Mouse (Mus musculus) layer of hippocampus, postnatal 14 days (tissue): Measurements from ENCODE around the gene Slc44a1. TPM values are rescaled to one million over a fixed set of nuclear protein-coding genes. Genes with fewer than 3 reads are reported as not detected.

ENCODE experiments used
- DNase-seq, 2 experiments: peaks; one replicate each; pipeline ENCODE4 v3.0.0; 2021 to 2022; ENCODE audit warnings: low spot score in 2 of 2, mixed read lengths in 1 of 2
- total RNA-seq, 2 experiments: library from RNA; stranded (reverse); gene quantifications; 2 replicates each; pipeline ENCODE4 v1.2.3; 2021

The Slc44a1 gene
- total RNA-seq, 2 experiments from 2014 or later = 101 to 110 TPM

GRCm38 (mm10) chr4:53595246-53596062 is 155.2 kb downstream of the Slc44a1 start:
- no peak for DNase-seq

DNA sequence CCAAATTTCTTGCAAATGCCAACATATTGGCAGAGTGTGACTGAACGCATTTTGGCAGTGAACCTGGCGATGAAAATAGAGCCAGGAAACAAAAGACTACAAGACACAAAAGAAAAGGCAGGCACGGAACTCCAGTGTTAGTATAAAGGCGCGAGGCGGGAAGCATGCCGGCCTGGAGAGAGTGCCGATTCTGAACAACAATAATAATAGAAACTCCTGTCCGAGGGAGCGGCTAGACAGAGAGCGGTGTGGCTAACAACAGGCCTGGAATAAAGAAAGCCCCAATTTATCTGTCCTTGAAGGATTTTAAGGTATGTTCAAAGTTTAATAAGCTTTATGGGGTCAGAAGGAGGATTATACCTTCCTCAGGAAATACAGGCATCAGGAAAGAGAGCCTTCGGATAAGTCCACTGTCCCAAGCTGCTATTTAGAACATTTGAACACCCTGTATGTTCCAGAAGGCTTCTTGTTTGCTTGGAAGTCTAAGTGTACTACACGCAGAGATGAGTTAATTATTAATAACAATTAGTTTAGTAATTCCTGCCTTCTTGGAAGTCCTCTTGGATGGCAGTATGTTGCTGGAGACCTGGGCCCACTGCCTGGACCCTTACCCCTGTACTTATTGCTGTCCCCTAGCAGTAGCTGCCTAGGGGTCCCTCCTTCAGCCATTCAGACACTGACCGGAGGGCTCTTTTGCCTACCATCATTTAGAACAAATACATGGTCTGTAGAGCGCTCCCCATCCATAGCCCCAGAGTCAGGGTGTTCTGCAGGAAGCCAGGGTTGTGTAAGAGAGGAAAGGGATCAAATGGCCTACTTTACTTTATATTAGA is 156.1 kb downstream of the Slc44a1 start:
- DNase-seq = no peak

GRCm38 (mm10) chr4:53600462-53600861 is 160.2 kb downstream of the Slc44a1 start:
- DNase-seq = peak in 1 of 2 experiments; percentile 64

GRCm38 (mm10) chr4:53614576-53615225 is 174.5 kb downstream of the Slc44a1 start:
- DNase-seq = no peak

DNA sequence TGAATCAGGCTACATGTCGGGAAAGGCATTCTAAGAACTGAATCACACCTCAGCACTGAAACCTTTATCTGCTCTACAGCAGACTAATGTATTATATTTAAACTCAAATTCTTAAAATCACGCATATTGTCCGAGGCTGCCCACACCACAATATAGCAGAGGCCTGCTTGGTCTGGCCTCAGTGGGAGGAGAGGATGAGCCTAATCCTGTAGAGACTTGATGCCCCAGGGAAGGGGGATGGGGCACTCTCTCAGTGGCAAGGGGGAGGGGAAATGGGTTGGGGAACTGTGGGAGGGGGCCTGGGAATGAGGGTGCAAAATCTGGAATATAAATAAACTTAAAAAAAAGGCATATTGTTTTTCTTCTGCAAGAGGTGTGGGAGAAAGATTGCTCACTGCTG is 177.8 kb downstream of the Slc44a1 start:
- DNase-seq = no peak

DNA sequence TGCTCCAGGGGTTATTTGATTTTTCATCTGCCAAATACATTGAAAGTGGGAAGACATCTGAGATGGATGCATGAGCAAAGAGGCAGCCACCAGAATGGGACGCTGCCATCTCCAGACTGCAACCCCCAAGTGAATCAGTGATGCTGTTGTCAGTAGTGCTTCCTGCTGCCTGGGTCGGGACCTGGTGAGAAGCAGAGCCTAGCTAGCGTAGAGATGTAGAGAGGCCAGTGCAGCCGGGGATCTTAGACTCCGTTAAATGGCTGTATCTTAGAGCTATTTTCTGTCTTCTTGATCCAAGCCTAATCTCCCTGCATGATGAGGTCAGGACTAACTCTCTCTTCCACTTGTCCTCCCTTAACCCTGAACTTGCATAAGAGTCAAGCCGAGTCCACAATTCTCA is 179.9 kb downstream of the Slc44a1 start:
- DNase-seq = no peak

GRCm38 (mm10) chr4:53621084-53621483 is 180.9 kb downstream of the Slc44a1 start:
- no peak for DNase-seq

- no peak for DNase-seq
Measured at GRCm38 (mm10) chr4:53621490-53621889, 181.3 kb downstream of the Slc44a1 start.

DNA sequence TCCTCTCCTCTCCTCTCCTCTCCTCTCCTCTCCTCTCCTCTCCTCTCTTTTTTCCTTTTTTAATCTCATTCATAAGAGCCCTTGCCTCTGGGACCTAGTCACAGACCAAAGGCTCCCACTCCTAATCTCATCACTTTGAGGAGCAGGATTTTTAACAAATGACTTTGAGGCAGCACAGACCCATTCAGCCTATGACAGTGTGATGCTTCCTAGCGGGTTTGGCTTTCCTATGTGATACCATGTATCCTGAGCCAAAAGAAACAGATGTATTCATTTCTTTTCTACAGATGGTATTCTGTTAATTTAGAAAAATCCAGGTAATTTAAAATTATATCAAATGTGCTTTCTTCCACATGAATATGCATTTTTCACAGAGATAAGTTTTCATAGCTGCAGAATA is 183.5 kb downstream of the Slc44a1 start:
- DNase-seq = peak in 1 of 2 experiments; percentile 47

DNA sequence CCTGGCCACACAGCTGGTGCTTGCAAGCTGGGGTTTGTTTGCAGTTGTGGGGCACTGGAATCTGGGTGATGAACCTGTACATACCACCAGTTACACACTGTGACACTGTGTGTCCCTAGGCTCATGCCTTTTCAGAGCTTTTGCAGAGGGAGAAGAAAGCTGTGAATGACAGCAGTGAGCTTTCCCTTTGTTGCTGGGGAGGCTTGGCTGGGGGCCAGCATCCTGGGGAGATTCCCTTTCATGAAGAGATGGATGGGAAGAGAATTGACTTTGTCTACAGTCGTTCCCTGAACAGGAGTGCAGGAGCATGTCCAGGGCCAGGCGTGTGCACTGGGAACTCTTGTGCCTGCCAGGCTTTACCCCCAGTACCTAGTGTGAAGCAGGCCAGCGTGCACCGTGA is 184.6 kb downstream of the Slc44a1 start:
- DNase-seq = peak; percentile 50 to 74

GRCm38 (mm10) chr4:53625263-53625662 is 185.1 kb downstream of the Slc44a1 start:
- DNase-seq = peak in 1 of 2 experiments; percentile 68

DNA sequence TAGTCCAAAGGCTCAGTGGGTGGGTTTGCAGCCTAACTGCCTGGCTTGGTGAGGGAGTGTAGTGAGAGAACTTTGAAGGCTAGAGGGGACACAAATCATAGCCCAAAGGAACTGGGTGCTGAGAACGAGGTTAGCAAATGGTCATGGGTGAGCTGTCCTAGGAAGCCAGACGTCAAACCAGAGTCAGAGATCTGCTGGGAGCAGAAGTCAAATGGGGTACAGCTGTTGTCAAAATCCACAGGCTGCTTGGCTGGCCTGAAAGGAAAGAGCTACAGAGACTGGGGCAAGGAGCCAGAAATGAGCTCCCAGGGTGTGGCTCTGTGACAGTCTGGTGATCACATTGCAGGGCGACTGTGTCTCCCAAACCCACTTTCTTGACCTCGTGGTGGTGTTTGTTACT is 188.7 kb downstream of the Slc44a1 start:
- DNase-seq = no peak

- no peak for DNase-seq
Measured at GRCm38 (mm10) chr4:53630963-53631315, 190.7 kb downstream of the Slc44a1 start.

- peak; percentile 74 to 81 for DNase-seq
Measured at GRCm38 (mm10) chr4:53631316-53632010, 191.2 kb downstream of the Slc44a1 start, which contains the start of gene Fsd1l. Gene Fsd1l (plus strand): TSS chr4:53631471.

GRCm38 (mm10) chr4:53632011-53632349 is 191.8 kb downstream of the Slc44a1 start:
- DNase-seq = no peak

GRCm38 (mm10) chr4:53635336-53635735 is 195.1 kb downstream of the Slc44a1 start:
- DNase-seq = no peak

DNA sequence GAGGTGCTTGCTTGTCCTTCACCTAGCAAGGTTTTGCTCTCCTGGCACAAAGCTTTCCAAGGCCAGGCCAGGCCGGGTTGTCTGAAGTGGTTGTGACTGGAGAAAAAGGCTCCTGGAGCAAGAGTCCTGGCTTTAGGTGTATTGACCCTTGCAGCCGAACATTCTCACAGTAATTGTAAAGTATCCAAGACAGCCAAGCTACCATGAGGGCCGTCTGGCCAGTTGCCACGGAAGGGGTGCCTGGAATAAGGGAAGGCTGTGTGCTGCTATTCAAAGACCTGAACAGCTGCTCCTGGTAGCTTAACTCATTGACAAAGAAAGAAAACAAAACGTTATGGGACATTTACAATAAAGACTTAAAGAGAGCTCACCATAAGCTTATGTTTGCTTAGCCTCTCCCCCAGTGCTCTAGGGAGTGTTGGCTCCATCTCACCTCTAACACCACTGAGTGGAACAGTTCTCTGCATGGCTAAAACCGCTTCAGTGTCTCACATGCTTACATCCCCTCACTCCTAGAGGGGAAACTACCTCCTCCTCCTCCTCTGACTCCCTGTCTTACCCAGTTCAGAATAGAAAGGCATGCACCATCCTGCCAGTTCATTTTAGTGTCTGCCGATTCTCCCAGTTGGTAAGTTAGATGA is 197.2 kb downstream of the Slc44a1 start:
- DNase-seq = no peak

DNA sequence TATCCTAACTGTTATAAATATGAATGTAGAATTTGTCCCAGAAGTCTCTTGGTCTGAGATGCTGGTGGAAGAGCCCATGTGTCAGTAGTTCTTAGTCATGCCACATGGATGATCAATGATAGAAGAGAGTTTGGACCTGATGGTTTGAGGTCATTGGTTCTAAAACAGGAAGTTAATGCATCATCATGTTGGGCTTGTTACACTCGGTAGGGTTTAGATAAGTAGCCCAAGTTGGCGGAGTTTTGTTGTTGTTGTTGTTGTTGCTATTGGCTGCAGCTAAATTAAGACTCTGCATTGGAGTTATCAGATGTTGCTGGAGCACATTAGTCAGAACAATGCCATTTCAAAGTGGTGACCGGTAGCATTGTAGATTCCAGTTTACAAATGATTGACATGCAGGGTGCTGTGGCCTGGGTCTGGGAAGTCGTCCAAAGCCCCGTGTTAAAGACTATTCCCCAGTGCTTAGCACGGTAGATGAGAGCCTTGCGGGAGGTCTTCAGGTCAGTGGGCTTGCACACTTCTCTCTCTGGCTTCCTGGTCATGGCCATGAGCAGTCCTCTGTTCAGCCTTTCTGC is 198.4 kb downstream of the Slc44a1 start:
- DNase-seq = no peak

DNA sequence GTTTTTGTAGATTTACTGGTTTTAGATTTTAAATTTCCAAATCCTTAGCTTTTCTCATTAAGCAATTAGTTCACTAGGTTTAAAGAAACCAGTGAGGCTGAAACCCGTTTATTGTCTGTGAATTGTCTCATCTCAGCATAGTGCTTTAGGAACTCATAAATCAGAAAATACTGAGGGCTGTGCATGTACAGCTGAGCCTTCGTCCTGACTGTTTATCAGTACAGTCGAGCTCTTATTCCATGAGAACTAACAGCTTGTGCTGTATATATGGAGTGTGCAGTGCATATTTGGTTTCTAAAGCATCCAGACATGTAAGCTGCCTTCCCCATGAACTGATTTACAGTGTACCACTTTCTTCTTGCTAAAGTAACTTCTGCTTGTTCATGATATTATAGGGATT is 217.8 kb downstream of the Slc44a1 start:
- DNase-seq = no peak

- no peak for DNase-seq
Measured at GRCm38 (mm10) chr4:53660711-53661110, 220.5 kb downstream of the Slc44a1 start.
